ENCODE assay signal across 9 mouse cellular contexts in the genomic region with DNA sequence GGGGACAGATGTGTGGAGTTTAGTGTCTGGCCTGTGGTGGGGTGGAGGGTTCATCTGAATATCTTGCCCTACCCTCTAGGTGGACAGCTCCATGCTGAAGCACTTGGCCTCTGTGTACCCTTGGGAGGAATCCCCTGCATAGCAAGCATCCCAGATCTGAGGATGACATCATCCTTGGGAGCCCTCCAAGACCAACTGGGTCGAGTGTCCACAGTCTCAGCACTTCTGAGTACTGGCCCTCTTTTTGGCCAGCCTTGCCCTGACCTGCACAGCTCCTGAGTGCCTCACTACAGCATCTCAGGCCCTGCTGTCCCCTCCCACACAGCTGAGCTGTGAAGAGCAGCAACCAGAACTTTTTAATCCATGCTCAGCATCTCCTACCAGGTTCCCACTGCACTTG.
DNase-seq lines count a peak whose midpoint lies in the region; ATAC-seq and TF ChIP-seq lines count a peak whose summit lies in the region.
"Had no signal": no experiment of that assay in that cellular context is flagged by ENCODE, and none has a peak within 500 bp of the region (broad histone marks: within the 10 kb centered on the region; RNA-seq: fewer than 3 reads in every experiment).

No protein-coding gene starts in this region.

- 0% methylated on average over 1 of the region's 1 CpGs for WGBS in lung, postnatal 0 days

- H3K4me2 ChIP-seq in lung, postnatal 0 days (replicated peaks; ENCODE audit: low read depth, low read length): no peak overlapping the region
- H3K4me2 ChIP-seq: liver, embryonic 11.5 days had no signal

- H3K4me3 ChIP-seq in lung, postnatal 0 days (ENCODE audit: low read depth, low read length): no peak overlapping the region

- H3K27ac ChIP-seq in lung, postnatal 0 days (ENCODE audit: low read length): no peak overlapping the region

- POLR2A ChIA-PET in Patski (lab: Charles Lee): no interaction called here

- TF ChIP-seq EP300 in lung, postnatal 0 days (IDR thresholded peaks at IDR 0.05): no peak

- TF ChIP-seq CTCF in Patski (IDR thresholded peaks at IDR 0.05): no peak
- no peak for TF ChIP-seq CTCF in lung, postnatal 0 days (IDR thresholded peaks at IDR 0.05)

- H3K9me3 ChIP-seq in lung, postnatal 0 days (ENCODE audit: low read length): no peaks in the 10 kb centered on the region

- intact Hi-C loops in gastrocnemius, postnatal 14 days (cut with DNase I; ENCODE audit: low total_unique reads): no loop called here

- ATAC-seq in Patski: peak; percentile 71
- ATAC-seq in lung, postnatal 0 days: peak; percentile 19; the same call in 1 of the 2 replicates
- ATAC-seq: inflammation-experienced regulatory T-cells, adult 6 months had no signal

- in situ Hi-C loops in Patski (cut with MboI; ENCODE audit: low pct_unique_long_range_greater_than_20kb): no loop called here

- no peaks in the 10 kb centered on the region for H3K4me1 ChIP-seq in lung, postnatal 0 days (ENCODE audit: insufficient read depth, low read depth, low read length)

- CTCF ChIA-PET in Patski (lab: Charles Lee): no interaction called here

- no peak overlapping the region for H3K9ac ChIP-seq in lung, postnatal 0 days (replicated peaks; ENCODE audit: low read depth)

- DNase-seq in gastrocnemius, postnatal 14 days: peak; percentile 23
- no peak for DNase-seq in gastrocnemius, postnatal 10 days
- peak; percentile 15 for DNase-seq in kidney, postnatal 14 days
- DNase-seq in kidney, postnatal 36 days: no peak
- DNase-seq in Patski (ENCODE audit: low read depth, low spot score): peak; percentile 17
- peak; percentile 6 for DNase-seq in lung, postnatal 0 days (ENCODE audit: low spot score)
- no peak for DNase-seq in spleen, adult 18-20 months

- H3K36me3 ChIP-seq in lung, postnatal 0 days (ENCODE audit: insufficient read depth, low read length): no peaks in the 10 kb centered on the region

- H3K27me3 ChIP-seq in Patski: no peaks in the 10 kb centered on the region
- no peaks in the 10 kb centered on the region for H3K27me3 ChIP-seq in lung, postnatal 0 days (replicated peaks; ENCODE audit: insufficient read depth, low read length)

Comparison
In these comparisons a context has a peak if more than half of its experiments do, and no peak if none do; other contexts are left out.
1. DNase-seq: peak in gastrocnemius, postnatal 14 days (single experiment), kidney, postnatal 14 days (single experiment), Patski (single experiment) and lung, postnatal 0 days (single experiment); none in gastrocnemius, postnatal 10 days (single experiment), kidney, postnatal 36 days (0 of 2) and spleen, adult 18-20 months (0 of 2).